Mouse (Mus musculus) gastrocnemius, adult 8-10 months (tissue): ENCODE data around the gene Mutyh. TPM values are rescaled to one million over a fixed set of nuclear protein-coding genes. Genes with fewer than 3 reads are reported as not detected.

Experiments
- DNase-seq, 2 experiments: peaks; one replicate each; pipeline ENCODE4 v3.0.0; 2022; ENCODE audit warnings: low spot score in 2 of 2
- total RNA-seq, 4 experiments: library from RNA; stranded (reverse); gene quantifications; 2 replicates each; pipeline ENCODE4 v1.2.4; 2022

The Mutyh gene
- 1 to 10 TPM in 1 of 4 experiments, under 1 TPM in 3; 0.58 to 1.1 (median 0.87) TPM for total RNA-seq

DNA sequence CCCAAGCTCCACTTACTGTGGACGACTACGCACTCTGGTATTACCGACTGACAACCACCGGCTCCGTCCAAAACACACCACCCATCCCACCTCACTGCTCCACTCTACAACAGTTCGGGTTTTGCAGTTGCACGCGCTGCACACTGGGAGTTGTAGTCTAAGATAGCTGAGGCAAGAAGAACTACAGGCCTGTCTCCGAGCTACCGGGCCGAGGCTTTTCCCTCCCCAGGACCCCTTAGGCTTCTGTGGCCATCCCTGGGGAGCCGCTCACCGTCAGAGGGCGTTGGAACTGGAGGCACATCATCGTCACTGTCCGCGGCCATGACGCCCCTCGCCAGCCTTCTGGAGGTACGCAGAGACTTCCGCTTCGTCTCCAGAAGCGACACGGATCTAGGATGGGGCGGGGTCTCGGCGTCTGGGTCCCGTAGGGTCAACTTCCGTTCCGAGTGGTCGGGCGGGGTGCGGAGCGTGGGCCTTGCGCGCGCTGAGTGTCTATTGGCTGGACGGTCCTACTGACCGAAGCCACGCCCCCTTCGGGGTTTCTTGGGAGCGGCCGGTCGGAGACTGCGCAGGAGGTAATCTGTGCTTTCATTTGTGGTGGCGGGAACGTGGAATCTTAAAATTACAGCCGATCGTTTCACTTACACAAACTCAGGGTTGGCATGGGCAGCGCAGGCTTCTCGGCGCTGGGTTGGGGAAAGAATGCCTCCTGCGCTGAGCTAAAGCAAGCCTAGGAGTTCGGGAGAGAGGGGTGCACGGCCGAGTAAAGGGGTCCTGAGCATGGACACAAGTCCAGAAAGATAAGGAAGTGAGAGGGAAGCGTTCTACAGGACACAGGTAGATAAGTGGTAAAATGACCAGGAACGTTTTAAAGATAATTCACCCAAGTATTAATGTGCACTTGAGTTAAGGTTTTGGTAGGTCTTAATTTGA, at the start of gene Mutyh, which contains the start of gene Toe1:
Gene Mutyh (plus strand): TSS at position 527 of the 933 bp plus-strand sequence.
Gene Toe1 (minus strand): TSS at position 444 of the 933 bp plus-strand sequence.
- peak; percentile 84 to 92 for DNase-seq

GRCm38 (mm10) chr4:116761914-116762313, 45.6 kb upstream of the Mutyh start:
- DNase-seq: no peak

DNA sequence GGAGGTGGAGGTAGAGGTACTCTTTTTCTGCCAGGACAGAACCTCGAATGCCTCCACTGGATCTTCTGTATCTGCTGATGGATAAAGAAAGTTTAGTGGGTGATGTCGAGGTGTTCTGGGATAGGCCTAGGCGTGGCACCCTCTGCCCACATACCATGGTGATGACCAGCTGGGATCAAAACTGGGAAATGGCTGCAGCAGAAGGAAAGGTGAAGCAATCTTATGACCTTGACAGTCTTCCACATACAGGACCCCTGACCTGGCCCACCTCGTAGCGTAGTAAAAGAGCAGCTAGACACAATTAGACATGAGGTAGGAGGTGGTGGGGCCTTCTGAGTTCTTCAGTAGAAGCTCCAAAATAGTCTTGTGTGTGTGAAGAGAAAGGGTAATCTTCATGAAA, 43.5 kb upstream of the Mutyh start:
- no peak for DNase-seq

DNA sequence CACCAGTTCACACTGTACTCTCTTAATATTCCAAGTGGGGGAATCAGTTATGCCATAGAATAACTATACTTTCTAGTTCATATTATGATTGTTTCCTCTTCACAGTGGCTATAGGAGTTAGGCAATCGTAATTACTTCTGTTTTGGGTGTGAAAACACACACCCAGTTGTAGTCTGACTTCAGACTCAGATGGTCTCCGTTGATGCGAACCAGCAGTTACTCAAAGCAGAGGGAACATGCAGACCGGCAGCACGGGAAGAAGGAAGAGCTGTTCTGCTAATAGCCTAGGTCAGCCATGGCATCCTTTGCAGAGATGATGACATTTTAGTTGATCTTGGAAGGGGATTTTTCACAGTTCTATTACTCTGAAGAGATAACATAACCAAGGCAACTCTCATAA, 39.0 kb upstream of the Mutyh start:
- no peak for DNase-seq

- no peak for DNase-seq
Observed at GRCm38 (mm10) chr4:116769060-116769459, 38.5 kb upstream of the Mutyh start.

DNA sequence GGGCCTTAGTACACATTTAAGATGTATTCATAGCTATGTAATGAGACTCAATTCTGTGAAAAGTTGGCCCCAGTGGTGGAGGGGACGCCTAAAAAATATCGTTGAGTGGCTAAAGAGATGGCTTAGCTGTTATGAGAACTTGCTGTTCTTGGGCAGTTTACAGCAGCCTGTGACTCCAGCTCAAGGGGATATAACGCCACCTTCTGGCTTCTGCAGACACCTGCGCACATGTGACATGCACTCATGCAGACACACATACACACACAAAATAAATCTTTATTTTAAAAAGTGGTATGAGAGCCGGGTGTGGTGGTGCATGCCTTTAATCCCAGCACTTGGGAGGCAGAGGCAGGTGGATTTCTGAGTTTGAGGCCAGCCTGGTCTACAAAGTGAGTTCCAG, 31.1 kb upstream of the Mutyh start:
- no peak for DNase-seq

DNA sequence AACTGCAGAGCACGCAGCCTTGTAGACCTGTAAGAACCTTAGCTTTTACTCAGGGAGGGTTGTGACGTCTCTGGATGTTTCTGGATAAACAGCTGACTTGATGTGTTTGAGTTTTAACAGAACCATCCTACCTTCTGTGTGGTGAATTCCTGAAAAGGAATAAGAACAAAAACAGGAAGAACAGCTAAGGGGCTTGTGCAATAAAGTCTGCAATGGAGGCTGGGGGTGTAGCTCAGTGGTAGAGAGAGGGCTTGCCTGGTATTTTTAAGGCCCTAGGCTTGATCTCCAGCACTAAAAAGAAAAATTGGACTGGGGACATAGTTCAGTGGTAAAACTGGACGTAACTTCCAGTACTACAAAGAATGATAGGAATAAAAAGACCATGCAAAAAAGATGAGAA, 30.4 kb upstream of the Mutyh start:
- DNase-seq: no peak

GRCm38 (mm10) chr4:116780541-116780940, 27.0 kb upstream of the Mutyh start:
- DNase-seq: no peak

DNA sequence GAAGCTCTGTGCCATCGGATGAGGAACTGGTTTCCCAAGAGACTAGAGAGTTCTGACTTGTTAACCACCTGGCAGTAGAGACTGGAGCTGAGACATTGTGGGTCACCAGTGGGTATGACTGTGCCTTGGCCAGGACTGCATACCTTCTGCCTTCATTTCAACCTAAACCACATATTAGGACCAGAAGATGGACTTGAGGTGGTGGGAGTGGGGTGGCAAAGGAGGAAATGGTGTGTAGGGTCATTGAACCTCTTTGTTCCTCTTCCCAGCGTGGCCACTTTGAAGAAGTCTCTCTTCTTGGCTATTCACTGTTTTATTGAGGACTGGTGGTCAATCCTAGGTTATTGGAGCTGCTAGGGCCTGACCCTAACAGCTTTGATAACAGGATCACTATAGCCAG, 26.2 kb upstream of the Mutyh start:
- DNase-seq: no peak

DNA sequence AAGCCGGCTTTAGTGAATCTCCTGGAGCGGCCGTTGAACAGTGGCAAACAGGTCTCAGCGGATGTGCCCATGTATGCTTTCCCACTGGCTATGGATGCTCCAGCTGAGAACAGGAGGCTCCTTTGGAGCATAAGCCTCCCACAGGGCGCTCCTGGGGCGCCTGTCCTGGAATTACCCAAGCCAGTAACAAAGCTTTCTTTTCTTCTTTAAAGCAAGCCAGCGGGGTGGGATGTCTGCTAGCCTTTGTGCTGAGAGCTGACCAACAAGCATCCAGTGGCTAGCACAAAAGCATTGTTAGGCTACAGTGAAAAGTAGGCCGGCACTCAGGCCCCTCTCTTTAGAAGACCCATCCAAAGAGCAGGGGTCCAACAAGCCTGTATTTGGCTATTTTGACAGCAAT, 25.4 kb upstream of the Mutyh start:
- no peak for DNase-seq

DNA sequence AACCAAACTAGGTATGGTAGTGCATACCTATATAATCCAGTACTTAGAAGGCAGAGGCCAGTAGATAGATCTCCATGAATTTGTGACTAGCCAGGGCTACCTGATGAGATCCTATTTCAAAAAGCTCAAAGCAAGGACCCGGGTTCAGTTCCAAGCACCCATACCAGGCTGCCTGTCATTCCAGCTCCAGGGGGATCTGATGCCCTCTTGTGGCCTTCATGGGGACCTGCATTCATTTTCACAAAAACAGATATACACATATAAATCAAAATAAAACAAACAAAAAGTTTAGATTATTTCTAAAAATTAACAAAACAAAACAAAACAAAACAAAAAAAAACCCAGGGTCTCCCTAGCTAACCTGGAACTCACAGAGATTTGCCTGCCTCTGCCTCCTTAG, 20.9 kb upstream of the Mutyh start:
- DNase-seq: no peak

GRCm38 (mm10) chr4:116787985-116788760, 19.4 kb upstream of the Mutyh start:
- no peak for DNase-seq

DNA sequence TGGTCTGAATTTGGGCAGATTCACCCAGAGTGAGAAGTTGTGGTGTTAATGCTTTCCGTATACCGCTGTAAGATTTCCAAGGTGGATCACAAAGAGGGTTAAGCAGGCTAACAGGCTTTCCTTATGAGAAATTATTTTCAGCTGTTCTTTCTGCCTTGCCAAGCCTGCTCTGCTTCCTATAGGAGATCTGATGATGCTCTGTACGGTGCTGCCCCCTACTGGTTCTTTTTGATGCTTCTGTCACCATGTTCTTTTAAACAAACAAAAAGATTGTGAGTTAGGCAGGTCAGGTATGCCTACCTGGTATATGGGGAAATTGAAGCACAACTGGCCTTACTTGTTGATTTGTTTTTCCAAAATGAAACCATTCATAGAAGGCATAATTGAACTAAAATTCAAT, 18.6 kb upstream of the Mutyh start:
- DNase-seq: peak; percentile 65 to 71

DNA sequence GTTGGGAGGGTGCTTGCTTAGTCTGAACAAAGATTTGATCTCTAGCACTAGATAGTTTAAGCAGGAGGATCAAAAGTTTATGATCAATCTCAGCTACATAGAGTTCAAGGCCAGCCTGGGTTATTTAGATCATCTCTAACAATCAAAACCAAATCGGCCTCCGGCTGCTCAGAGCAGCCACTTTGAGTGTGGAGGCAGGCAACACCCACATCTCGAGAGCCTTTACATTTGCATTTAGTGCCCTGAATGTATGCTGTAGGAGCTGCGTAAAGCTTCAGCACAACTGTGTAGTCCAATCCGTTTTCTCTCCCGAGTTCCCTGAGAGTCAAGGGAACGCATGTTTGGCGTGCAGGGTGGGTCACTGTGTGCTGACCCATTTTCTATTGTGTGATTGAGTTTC, 15.1 kb upstream of the Mutyh start:
- DNase-seq: no peak

DNA sequence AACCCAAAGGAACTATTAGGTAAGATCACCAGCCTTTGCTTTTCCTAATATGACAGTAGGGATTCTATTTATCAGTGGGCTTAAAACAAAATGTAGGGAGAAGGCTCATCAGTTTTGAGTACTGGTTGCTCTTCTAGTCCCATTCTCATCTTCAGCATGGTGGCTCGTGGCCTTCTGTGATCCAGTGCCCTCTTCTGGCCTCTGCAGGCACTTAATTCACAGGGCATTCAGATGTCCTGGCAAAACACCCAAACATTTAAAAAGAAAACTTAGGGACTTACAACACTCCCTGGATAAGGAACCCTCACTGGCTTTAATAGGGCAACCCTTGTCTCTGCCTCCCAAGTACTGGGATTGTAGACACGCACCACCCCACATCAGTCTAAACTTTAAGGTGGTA, 13.2 kb upstream of the Mutyh start:
- DNase-seq: no peak

GRCm38 (mm10) chr4:116796442-116797110, 10.9 kb upstream of the Mutyh start:
- DNase-seq: no peak

GRCm38 (mm10) chr4:116799901-116800300, 7.6 kb upstream of the Mutyh start:
- DNase-seq: no peak

DNA sequence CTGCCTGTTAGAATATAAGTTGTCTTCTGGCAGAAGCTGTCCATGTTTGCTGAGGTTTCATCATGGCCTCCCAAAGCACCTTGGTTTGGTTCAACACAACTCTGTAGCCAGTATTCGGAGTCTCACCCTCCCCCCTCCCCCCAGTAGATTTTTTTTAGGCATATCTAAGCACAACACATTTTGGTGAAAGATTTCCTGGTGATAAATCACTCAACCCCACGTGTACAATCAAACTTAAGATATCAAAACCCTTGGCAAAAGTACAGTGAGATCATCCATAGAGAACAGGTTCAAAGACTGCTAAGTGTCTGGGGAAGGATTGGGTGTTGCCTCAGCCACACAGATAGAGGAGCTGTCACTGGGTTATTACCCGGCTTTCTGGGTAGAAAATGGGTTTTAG, 3.5 kb downstream of the Mutyh start:
- no peak for DNase-seq

DNA sequence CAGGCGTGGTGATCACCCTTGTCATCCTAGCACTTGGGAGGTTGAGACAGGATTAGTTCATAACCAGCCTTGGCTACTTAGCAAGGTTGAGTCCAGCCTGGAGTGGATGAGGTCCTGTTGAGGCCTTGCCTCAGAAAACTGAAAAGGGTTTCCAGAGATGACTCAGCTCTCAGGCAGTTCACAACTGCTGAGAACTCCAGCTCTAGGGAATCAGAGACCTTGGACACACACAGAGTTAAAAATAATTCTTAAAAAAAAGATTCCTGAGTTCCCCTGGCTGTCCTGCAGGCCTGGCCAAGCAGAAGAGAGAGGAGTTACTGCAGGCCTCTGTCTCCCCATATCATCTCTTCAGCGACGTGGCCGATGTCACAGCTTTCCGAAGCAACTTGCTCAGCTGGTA, 7.8 kb downstream of the Mutyh start:
- no peak for DNase-seq

GRCm38 (mm10) chr4:116817486-116817885, 10.0 kb downstream of the Mutyh start:
- DNase-seq: no peak

- DNase-seq: no peak
Observed at GRCm38 (mm10) chr4:116819968-116820901, 12.7 kb downstream of the Mutyh start.
